Mouse (Mus musculus) kidney, postnatal 4 days (tissue): Measurements from ENCODE around the gene Sult2a4.
"Not testable (repeated sequence)": the region's sequence is repeated elsewhere in the genome, so short reads cannot be mapped to it uniquely, and the experiment has no call there.

Experiments
- DNase-seq, 2 experiments: peaks; one replicate each; pipeline ENCODE4 v3.0.0; 2021; ENCODE audit warnings: mixed read lengths in 2 of 2

The Sult2a4 gene

GRCm38 (mm10) chr7:13989507-13989906 is at the start of gene Sult2a4:
Sult2a4 (minus strand) TSS chr7:13989607.
- DNase-seq: not testable (repeated sequence)

GRCm38 (mm10) chr7:14030831-14031230 is 41.4 kb upstream of the Sult2a4 start:
- not testable (repeated sequence) for DNase-seq

DNA sequence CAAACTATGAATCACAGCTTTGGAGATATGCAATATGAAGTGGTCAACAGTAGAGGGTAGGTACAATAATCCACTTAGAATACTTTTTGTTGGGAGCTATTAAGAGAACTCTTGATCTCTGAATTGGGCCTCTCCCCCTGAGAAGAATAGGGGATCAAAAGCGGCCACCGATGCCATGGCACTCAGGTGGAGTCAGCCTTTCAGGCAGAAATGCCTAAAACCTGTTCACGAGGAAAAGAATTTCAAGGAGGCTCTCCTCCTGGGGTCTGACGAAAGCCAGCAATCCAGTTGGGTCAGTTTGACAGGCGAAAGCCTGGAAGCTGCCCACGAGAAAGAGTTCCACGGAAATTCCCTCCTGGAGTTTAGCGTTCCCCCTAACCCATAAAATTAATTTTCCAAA is 23.7 kb upstream of the Sult2a4 start:
- no peak for DNase-seq

DNA sequence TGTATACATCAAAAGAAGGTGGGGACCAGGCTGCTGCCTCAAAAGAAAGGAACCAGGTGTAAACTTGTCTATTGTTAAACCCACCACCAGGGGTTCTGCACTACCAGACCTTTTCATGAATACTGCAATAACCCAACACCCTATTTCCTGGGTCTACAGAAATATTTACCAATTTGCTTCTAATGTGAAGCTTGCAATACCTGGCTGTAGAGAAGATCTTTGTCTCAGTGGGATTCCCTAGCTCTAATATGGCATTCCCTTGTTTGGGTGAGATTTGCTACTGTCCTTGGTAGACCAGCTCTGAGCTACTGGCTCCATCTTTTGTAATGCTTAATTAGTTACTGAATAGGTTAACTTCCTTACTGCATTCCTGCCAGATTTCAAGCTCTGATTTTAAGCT is 21.3 kb upstream of the Sult2a4 start:
- not testable (repeated sequence) for DNase-seq
